Mouse (Mus musculus) heart, adult 9 months (tissue): ENCODE measurements at regions not wholly inside any gene's neighbourhood (a gene's known extent, or its start where the extent isn't known, plus 50 kb on each side); places are given as distances from the start of the nearest gene placed in this dataset.
A peak's percentile ranks its signal among the peaks of the same experiment; 100 is the strongest.

Experiments used
- DNase-seq, 2 experiments: peaks; one replicate each; pipeline ENCODE4 v3.0.0; 2022; ENCODE audit warnings: low spot score in 2 of 2

GRCm38 (mm10) chr12:104567622-104568021, 94.5 kb upstream of the Gsc start:
- no peak for DNase-seq

GRCm38 (mm10) chr12:104562961-104563360, 89.8 kb upstream of the Gsc start:
- no peak for DNase-seq

GRCm38 (mm10) chr12:104560934-104561565, 87.9 kb upstream of the Gsc start:
- peak; percentile 28 to 58 for DNase-seq

GRCm38 (mm10) chr12:104557761-104558160, 84.6 kb upstream of the Gsc start:
- DNase-seq: peak; percentile 70 to 71

GRCm38 (mm10) chr12:104557307-104557706, 84.2 kb upstream of the Gsc start:
- no peak for DNase-seq

- DNase-seq: no peak
Measured at GRCm38 (mm10) chr12:104548586-104548985, 75.5 kb upstream of the Gsc start.

GRCm38 (mm10) chr12:104547561-104547960, 74.4 kb upstream of the Gsc start:
- no peak for DNase-seq

- no peak for DNase-seq
Measured at GRCm38 (mm10) chr12:104545993-104546769, 73.1 kb upstream of the Gsc start.

- no peak for DNase-seq
Measured at GRCm38 (mm10) chr12:104539911-104540310, 66.8 kb upstream of the Gsc start.

GRCm38 (mm10) chr12:104538436-104538835, 65.3 kb upstream of the Gsc start:
- no peak for DNase-seq

- DNase-seq: no peak
Measured at GRCm38 (mm10) chr12:104531512-104532447, 58.6 kb upstream of the Gsc start.

- DNase-seq: no peak
Measured at GRCm38 (mm10) chr12:104530586-104530985, 57.5 kb upstream of the Gsc start.
